Mouse (Mus musculus): ENCODE measurements around the gene Galnt4. TPM values are rescaled to one million over a fixed set of nuclear protein-coding genes. Genes with fewer than 3 reads are reported as not detected.

The Galnt4 gene
- polyA plus RNA-seq, 1 experiment from 2014 or later = 2.7 TPM

DNA sequence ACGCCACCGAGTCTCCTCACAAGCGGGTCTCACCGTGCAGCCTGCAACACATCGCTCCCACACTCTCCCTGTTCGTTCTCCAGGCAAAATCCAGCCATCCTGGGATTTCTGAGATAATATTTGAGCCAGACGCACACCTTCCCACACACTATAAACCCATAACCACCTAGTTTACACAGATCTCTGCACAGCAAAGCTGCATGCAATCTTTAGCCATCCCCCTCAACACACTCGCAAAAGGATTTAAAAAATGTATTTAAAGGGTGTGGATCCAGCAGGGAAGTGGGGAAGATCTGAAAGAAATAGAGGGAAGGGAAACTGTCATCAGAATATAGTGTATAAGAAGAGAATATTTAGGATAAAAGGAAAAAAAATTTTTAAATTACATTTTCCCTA lies 8.3 kb downstream of the Galnt4 start:
- WGBS = 83% methylated on average over 8 of the region's 8 CpGs
- no peak for ATAC-seq (ENCODE audit: low FRiP score)
- Histone ChIP-seq H3K4me3 (replicated peaks) (no peak overlapping the region), H3K27me3 (replicated peaks) (no peaks in the 10 kb centered on the region), H3K27ac (replicated peaks) (no peak overlapping the region), H3K4me1 (peaks cover 6% of the 10 kb centered on the region; the same call in 1 of the 2 replicates), H3K4me2 (no peak overlapping the region), H3K9ac (replicated peaks) (no peak overlapping the region), H3K9me3 (replicated peaks) (no peaks in the 10 kb centered on the region), H3K36me3 (no peaks in the 10 kb centered on the region; the same call in 1 of the 2 replicates)

DNA sequence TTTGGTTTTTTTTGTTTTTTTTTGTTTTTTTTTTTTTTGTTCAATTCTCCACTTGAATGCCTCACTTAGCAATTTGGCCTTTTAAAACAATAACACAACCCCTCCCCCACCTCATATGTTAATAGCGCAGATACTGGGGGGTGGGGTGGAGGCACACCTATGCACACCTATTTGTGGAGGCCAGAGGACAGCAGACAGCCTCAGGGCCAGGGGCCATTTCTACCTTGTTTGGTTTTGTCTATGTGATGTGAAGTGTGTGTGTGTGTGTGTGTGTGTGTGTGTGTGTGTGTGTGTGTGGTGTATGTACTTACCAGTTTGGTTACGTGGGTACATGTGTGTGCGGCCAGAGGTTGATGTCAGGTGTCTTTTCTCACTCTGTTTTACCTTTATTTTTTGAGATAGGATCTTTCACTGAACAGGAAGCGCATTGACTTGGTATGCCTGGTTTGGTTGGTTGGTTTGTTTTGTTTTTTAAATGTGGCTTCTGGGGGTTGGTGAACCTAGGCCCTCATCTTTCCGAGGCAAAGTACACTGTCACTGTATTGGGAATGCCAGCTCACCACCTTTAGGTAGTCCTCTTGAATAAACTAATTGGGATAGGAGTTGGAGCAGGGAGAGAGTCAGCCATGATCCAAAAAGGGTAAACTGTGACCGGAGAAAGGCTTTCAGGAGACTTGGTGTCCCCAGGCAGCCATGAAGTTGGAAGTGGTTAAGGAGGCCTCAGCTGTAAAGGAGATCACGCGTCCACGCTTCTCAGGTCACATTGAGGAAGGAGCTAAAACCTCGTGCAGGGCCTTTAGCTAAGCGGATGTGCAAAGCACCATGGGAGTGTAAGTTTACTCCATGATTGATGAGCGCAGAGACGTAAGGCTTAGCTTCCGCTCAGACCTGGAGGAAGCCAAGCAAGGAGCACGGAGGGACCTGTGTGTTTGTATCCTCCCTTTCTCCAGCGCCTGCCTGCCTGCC lies 9.0 kb downstream of the Galnt4 start:
- no peak overlapping the region for H3K27ac ChIP-seq (replicated peaks)
- ATAC-seq (ENCODE audit: low FRiP score) = no peak
- no peak overlapping the region for H3K4me3 ChIP-seq (replicated peaks)
- no peaks in the 10 kb centered on the region for H3K27me3 ChIP-seq (replicated peaks)
- 0 out of 2 replicates have a peak, but pooled peaks cover 6% of the 10 kb centered on the region for H3K4me1 ChIP-seq
- no peak overlapping the region for H3K9ac ChIP-seq (replicated peaks)
- no peaks in the 10 kb centered on the region for H3K36me3 ChIP-seq
- 86% methylated on average over 16 of the region's 16 CpGs for WGBS
- H3K9me3 ChIP-seq (replicated peaks) = no peaks in the 10 kb centered on the region
- no peak overlapping the region for H3K4me2 ChIP-seq

DNA sequence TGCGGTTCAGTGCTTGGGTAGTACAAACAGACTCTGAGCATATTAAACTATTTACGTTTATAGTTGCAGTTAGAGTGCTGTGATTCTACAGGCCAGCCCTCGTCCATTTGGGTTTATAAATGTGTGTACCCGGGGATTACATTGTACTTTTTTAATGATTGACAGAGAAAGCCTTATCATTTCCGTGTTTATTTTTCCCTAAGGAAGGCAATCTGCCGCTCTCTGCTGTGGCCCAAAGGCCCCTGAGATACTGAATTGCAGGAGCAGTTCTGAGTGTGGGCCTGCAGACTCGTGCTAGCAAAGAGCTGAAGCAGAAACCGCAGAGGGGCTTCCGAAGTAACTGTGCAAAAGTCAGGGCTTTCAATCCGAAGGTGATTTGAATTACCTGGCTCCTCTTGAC lies 9.9 kb downstream of the Galnt4 start:
- Histone ChIP-seq H3K9me3 (replicated peaks) (no peaks in the 10 kb centered on the region), H3K27me3 (replicated peaks) (no peaks in the 10 kb centered on the region), H3K36me3 (no peaks in the 10 kb centered on the region), H3K27ac (replicated peaks) (no peak overlapping the region), H3K4me1 (0 out of 2 replicates have a peak, but pooled peaks cover 6% of the 10 kb centered on the region), H3K4me3 (replicated peaks) (no peak overlapping the region), H3K9ac (replicated peaks) (no peak overlapping the region), H3K4me2 (no peak overlapping the region)
- 74% methylated on average over 10 of the region's 10 CpGs for WGBS
- ATAC-seq (ENCODE audit: low FRiP score) = no peak

DNA sequence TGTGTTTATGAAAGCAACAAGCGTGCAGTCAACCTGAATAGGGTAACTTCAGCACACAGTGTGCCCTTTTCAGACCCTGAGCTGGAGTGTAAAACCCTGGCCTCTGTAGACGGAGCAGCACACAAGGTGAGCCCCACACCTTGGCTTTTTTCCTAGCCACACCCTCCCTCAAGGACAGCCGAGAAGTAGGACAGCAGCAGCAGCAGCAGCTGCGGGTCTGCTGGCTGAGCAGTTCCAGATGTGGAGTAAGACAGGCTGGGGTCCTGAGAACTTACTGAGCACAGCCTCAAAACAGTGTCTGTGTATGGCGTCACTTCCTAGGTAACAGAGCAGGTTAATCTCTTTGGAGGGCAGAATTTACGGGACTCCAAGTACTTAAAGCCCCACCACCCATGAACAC lies 10.7 kb downstream of the Galnt4 start:
- no peaks in the 10 kb centered on the region for H3K9me3 ChIP-seq (replicated peaks)
- 81% methylated on average over 6 of the region's 6 CpGs for WGBS
- H3K36me3 ChIP-seq = no peaks in the 10 kb centered on the region
- no peak overlapping the region for H3K27ac ChIP-seq (replicated peaks)
- no peak for ATAC-seq (ENCODE audit: low FRiP score)
- H3K4me2 ChIP-seq = no peak overlapping the region
- H3K4me1 ChIP-seq = 0 out of 2 replicates have a peak, but pooled peaks cover 2% of the 10 kb centered on the region
- no peak overlapping the region for H3K9ac ChIP-seq (replicated peaks)
- no peak overlapping the region for H3K4me3 ChIP-seq (replicated peaks)
- no peaks in the 10 kb centered on the region for H3K27me3 ChIP-seq (replicated peaks)

DNA sequence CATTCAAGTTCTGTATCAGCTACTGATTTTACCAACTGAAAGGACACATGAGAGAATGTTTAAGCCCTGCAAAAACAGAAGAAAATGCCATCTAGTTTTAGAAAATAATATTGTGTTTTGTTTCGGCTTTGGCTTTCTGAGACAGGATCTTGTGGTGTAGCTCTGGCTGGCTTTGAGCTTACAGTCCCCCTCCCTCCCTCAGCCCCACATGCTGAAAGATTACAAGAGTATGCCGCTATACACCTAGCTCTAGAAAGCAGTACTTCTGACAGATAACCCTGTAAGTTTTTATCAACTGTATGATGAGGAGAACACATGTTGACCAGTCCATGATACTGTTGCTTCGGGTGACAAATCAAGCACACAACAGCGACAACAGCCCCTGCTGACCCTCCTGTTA lies 11.5 kb downstream of the Galnt4 start:
- WGBS = 93% methylated on average over 4 of the region's 4 CpGs

DNA sequence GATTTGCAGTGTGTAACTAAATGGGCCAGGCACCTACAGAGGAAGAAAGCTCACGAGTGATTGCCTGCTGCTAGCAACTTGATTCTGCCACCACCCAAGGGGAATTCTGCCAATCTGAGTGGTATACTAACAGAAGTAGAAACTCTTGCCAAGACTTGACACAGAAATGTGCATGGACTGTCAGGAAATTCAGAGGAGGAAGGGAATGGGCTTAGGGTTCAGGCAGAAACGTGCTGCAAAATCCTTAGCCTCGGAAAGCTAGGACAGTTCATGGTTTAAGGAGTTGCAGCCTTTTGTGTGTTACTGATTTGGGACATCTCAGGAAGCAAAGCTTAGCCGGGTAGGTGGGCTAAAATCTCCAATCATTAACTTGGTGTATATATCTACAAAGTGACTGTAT lies 18.3 kb downstream of the Galnt4 start, which contains the start of gene Phxr2:
Gene Phxr2, minus strand, starts transcription at position 101 of the 400 bp plus-strand sequence.
- no peak for ATAC-seq (ENCODE audit: low FRiP score)
- peaks cover 6% of the 10 kb centered on the region; the same call in 1 of the 2 replicates for H3K4me1 ChIP-seq
- H3K4me3 ChIP-seq (replicated peaks) = no peak within 1 kb of the TSS
- H3K9me3 ChIP-seq (replicated peaks) = no peaks in the 10 kb centered on the region
- no peaks in the 10 kb centered on the region for H3K27me3 ChIP-seq (replicated peaks)
- no peak within 1 kb of the TSS for H3K27ac ChIP-seq (replicated peaks)
- no peak within 1 kb of the TSS for H3K4me2 ChIP-seq
- H3K9ac ChIP-seq (replicated peaks) = no peak within 1 kb of the TSS
- 88% methylated on average over 4 of the region's 4 CpGs for WGBS
- H3K36me3 ChIP-seq = peaks cover 14% of the 10 kb centered on the region; the same call in 1 of the 2 replicates

More for the DNA sequence above, 11.5 kb downstream of the Galnt4 start:
- Histone ChIP-seq H3K27ac (replicated peaks) (no peak overlapping the region), H3K9ac (replicated peaks) (no peak overlapping the region), H3K27me3 (replicated peaks) (no peaks in the 10 kb centered on the region), H3K4me1 (0 out of 2 replicates have a peak, but pooled peaks cover 2% of the 10 kb centered on the region), H3K9me3 (replicated peaks) (no peaks in the 10 kb centered on the region), H3K36me3 (no peaks in the 10 kb centered on the region), H3K4me3 (replicated peaks) (no peak overlapping the region), H3K4me2 (no peak overlapping the region)
- no peak for ATAC-seq (ENCODE audit: low FRiP score)

DNA sequence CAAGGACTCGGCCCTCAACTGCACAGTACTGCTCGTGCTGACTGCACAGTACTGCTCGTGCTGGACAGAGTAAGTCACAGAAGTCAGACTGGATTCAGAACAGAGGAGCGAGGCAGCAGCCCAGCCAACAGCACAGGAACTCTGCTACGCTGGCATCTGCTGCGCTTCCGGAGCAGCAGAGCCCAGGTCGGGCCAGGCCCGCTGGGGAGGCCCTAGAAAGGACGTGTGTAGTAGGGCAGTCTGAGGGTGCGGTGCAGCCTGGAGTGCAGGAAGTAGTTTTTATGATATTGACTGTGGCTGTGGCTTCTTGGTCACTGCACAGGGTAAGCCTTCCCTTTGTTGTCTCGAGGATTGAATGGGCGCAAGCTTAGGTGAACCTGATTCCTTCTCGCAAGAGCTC lies 19.0 kb downstream of the Galnt4 start:
- H3K9me3 ChIP-seq (replicated peaks) = no peaks in the 10 kb centered on the region
- no peak overlapping the region for H3K9ac ChIP-seq (replicated peaks)
- H3K27me3 ChIP-seq (replicated peaks) = no peaks in the 10 kb centered on the region
- ATAC-seq (ENCODE audit: low FRiP score) = no peak
- H3K27ac ChIP-seq (replicated peaks) = no peak overlapping the region
- H3K36me3 ChIP-seq = peaks cover 14% of the 10 kb centered on the region; the same call in 1 of the 2 replicates
- H3K4me2 ChIP-seq = no peak overlapping the region
- H3K4me3 ChIP-seq (replicated peaks) = no peak overlapping the region
- H3K4me1 ChIP-seq = peaks cover 9% of the 10 kb centered on the region; the same call in 1 of the 2 replicates
- 91% methylated on average over 14 of the region's 14 CpGs for WGBS

DNA sequence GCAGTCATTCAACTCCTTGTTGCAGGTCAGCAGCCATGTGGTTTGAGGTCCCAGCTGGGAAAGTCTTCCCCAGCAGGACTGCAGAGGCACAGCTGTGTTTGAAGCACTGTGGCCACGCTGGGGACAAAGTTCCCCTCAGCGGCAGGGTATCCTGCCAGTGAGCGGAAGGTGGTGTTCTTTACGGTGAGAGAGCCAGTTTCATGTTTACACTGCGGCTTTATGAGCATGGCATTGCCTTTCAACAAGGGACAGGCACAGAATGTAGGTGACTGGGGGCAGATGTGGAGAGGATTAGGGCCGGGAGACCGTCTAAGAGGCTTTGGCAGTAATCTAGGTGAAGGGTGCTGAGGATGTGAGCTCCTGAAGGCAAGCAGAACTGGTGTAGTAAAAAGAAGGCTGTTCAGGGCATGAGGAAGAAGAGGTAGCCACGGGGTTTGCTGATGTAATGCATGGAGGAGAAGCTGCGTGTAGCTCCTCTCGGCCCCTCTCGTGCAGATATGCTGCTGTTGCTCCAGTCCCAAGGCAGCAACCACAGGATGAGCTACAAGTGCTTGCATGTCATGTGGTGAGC lies 19.8 kb downstream of the Galnt4 start:
- Histone ChIP-seq H3K36me3 (peaks cover 16% of the 10 kb centered on the region), H3K27me3 (replicated peaks) (no peaks in the 10 kb centered on the region), H3K4me3 (replicated peaks) (no peak overlapping the region), H3K9me3 (replicated peaks) (no peaks in the 10 kb centered on the region), H3K4me1 (peaks cover 9% of the 10 kb centered on the region; the same call in 1 of the 2 replicates), H3K9ac (replicated peaks) (no peak overlapping the region), H3K4me2 (no peak overlapping the region), H3K27ac (replicated peaks) (no peak overlapping the region)
- no peak for ATAC-seq (ENCODE audit: low FRiP score)
- WGBS = 85% methylated on average over 11 of the region's 11 CpGs

DNA sequence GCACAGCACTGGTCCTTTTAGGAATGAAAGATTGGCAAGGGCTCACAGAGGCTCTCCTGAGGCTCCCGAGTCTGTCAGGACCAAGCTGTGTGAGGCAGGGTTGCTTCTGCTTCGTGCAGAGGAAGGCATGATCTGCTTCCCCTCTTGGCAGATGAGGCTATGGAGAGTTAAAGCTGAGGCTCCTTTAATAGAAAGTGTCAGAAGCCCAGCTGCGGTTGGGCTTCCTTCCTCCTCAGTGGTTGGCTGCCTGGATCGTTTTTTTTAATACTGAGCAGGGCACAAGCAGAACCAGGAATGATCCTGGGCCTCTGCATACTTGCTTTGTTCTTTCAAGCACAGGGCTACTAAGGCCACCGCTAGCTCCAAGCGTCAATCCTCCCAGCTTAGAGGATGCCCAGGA lies 22.7 kb downstream of the Galnt4 start:
- Histone ChIP-seq H3K4me2 (no peak overlapping the region), H3K27ac (replicated peaks) (no peak overlapping the region), H3K9me3 (replicated peaks) (no peaks in the 10 kb centered on the region), H3K27me3 (replicated peaks) (no peaks in the 10 kb centered on the region), H3K4me1 (peaks cover 9% of the 10 kb centered on the region; the same call in 1 of the 2 replicates), H3K36me3 (peaks cover 22% of the 10 kb centered on the region), H3K4me3 (replicated peaks) (no peak overlapping the region), H3K9ac (replicated peaks) (no peak overlapping the region)
- 42% methylated on average over 6 of the region's 6 CpGs for WGBS
- ATAC-seq (ENCODE audit: low FRiP score) = 0 out of 2 replicates have a peak, but pooled peaks have one; percentile 18

DNA sequence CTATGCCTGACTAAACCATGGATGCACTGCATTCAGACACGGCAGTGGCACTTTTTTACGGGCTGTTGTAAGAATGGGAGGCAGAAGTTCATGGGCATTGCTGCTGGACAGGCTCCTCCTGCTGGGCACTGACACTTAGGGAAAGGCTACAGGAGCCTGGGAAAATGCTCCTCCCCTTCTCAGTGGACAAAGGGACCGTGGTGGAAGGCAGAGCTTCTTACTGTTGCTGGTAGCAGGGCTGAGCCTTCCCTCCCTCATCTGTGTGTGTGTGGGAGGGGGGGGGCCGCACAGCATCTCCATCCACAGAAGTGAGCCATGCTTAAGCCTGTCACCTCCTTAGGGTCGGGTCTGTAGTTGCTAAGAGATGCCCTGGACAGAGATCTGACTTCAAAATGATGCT lies 23.3 kb downstream of the Galnt4 start:
- Histone ChIP-seq H3K36me3 (peaks cover 18% of the 10 kb centered on the region), H3K4me1 (peaks cover 15% of the 10 kb centered on the region; the same call in 1 of the 2 replicates), H3K4me3 (replicated peaks) (no peak overlapping the region), H3K27me3 (replicated peaks) (no peaks in the 10 kb centered on the region), H3K9me3 (replicated peaks) (no peaks in the 10 kb centered on the region), H3K27ac (replicated peaks) (no peak overlapping the region), H3K9ac (replicated peaks) (no peak overlapping the region), H3K4me2 (no peak overlapping the region)
- peak; percentile 14; the same call in 1 of the 2 replicates for ATAC-seq (ENCODE audit: low FRiP score)
- 48% methylated on average over 5 of the region's 5 CpGs for WGBS

DNA sequence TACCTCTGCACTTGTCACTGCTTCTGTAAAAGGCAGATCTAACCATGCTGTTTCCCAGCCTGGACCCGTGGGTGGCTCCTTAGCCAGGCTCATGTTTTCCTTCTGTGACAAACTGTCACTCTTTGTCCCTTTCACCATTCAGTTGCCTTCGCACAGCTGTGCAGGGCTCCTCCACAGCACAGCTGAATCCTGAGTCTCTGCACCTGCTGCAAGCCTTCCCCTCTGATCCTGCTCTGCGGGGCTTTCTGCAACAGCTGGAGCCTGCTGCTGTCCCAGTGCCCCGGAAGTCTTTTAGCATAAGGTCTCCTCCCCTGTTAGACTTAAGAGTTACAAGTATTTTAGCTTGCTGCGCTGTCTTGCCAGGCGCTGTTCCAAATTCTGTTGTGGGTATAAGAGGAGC lies 24.2 kb downstream of the Galnt4 start:
- no peak overlapping the region for H3K4me2 ChIP-seq
- no peak overlapping the region for H3K4me3 ChIP-seq (replicated peaks)
- WGBS = 66% methylated on average over 6 of the region's 6 CpGs
- H3K9ac ChIP-seq (replicated peaks) = no peak overlapping the region
- H3K27me3 ChIP-seq (replicated peaks) = no peaks in the 10 kb centered on the region
- no peaks in the 10 kb centered on the region for H3K9me3 ChIP-seq (replicated peaks)
- no peak overlapping the region for H3K27ac ChIP-seq (replicated peaks)
- H3K36me3 ChIP-seq = peaks cover 14% of the 10 kb centered on the region
- peaks cover 15% of the 10 kb centered on the region; the same call in 1 of the 2 replicates for H3K4me1 ChIP-seq
- ATAC-seq (ENCODE audit: low FRiP score) = peak; percentile 40; the same call in 1 of the 2 replicates
